ENCODE assay signal across 16 mouse cellular contexts in genomic region chr7:66743377-66743781, GRCm38 (mm10). TPM values are rescaled to one million over a fixed set of nuclear protein-coding genes. Genes with fewer than 3 reads are reported as not detected.
DNase-seq lines count a peak whose midpoint lies in the region; ATAC-seq and TF ChIP-seq lines count a peak whose summit lies in the region.
"Had no signal": no experiment of that assay in that cellular context is flagged by ENCODE, and none has a peak within 500 bp of the region (broad histone marks: within the 10 kb centered on the region; RNA-seq: fewer than 3 reads in every experiment).

TSS of gene Cers3 (plus strand) at chr7:66743504.

- no peaks in the 10 kb centered on the region for H3K36me3 ChIP-seq in embryonic facial prominence, embryonic 13.5 days
- no peaks in the 10 kb centered on the region for H3K36me3 ChIP-seq in stomach, embryonic 15.5 days
- H3K36me3 ChIP-seq in kidney, adult 2 months (ENCODE audit: control insufficient read depth, insufficient read depth, low read length) = no peaks in the 10 kb centered on the region
- no peaks in the 10 kb centered on the region for H3K36me3 ChIP-seq in midbrain, embryonic 13.5 days
- H3K36me3 ChIP-seq: heart, embryonic 13.5 days; hindbrain, embryonic 10.5 days had no signal

- no peak within 1 kb of the TSS for H3K9ac ChIP-seq in embryonic facial prominence, embryonic 13.5 days
- no peak within 1 kb of the TSS for H3K9ac ChIP-seq in stomach, embryonic 15.5 days
- H3K9ac ChIP-seq in midbrain, embryonic 13.5 days (replicated peaks) = no peak within 1 kb of the TSS
- H3K9ac ChIP-seq: heart, embryonic 13.5 days had no signal

- no peaks in the 10 kb centered on the region for H3K27me3 ChIP-seq in embryonic facial prominence, embryonic 13.5 days
- no peaks in the 10 kb centered on the region for H3K27me3 ChIP-seq in stomach, embryonic 15.5 days (replicated peaks)
- no peaks in the 10 kb centered on the region for H3K27me3 ChIP-seq in kidney, adult 2 months (replicated peaks; ENCODE audit: control insufficient read depth, insufficient read depth, low read length)
- H3K27me3 ChIP-seq in midbrain, embryonic 13.5 days = no peaks in the 10 kb centered on the region
- H3K27me3 ChIP-seq: CH12.LX; heart, embryonic 13.5 days had no signal

- TF ChIP-seq POLR2A in lung, adult 2 months (IDR thresholded peaks at IDR 0.05; ENCODE audit: borderline replicate concordance, extremely low read depth, low read depth, low read length) = no peak
- no peak for TF ChIP-seq POLR2A in kidney, adult 2 months (IDR thresholded peaks at IDR 0.05; ENCODE audit: low read depth, low read length)

- TF ChIP-seq CTCF in lung, adult 2 months (IDR thresholded peaks at IDR 0.05; ENCODE audit: insufficient read depth, low read length) = no peak
- TF ChIP-seq CTCF in kidney, adult 2 months (conservative IDR thresholded peaks at IDR 0.05; ENCODE audit: insufficient read depth, insufficient read length, low read depth, low read length) = no peak

- H3K9me3 ChIP-seq in embryonic facial prominence, embryonic 13.5 days = no peaks in the 10 kb centered on the region
- H3K9me3 ChIP-seq in stomach, embryonic 15.5 days = no peaks in the 10 kb centered on the region
- H3K9me3 ChIP-seq in midbrain, embryonic 13.5 days = no peaks in the 10 kb centered on the region
- H3K9me3 ChIP-seq: heart, embryonic 13.5 days; hindbrain, embryonic 10.5 days had no signal

- peak within 1 kb of the TSS; percentile 39 for H3K27ac ChIP-seq in embryonic facial prominence, embryonic 13.5 days
- H3K27ac ChIP-seq in stomach, embryonic 15.5 days = no peak within 1 kb of the TSS
- H3K27ac ChIP-seq in kidney, adult 2 months (ENCODE audit: insufficient read depth, low read depth, low read length) = no peak within 1 kb of the TSS
- no peak within 1 kb of the TSS for H3K27ac ChIP-seq in midbrain, embryonic 13.5 days
- H3K27ac ChIP-seq: heart, embryonic 13.5 days; hindbrain, embryonic 10.5 days; layer of hippocampus, adult 2 months had no signal

- 0 out of 2 replicates have a peak, but pooled peaks cover 3% of the 10 kb centered on the region for H3K4me1 ChIP-seq in embryonic facial prominence, embryonic 13.5 days
- H3K4me1 ChIP-seq in lung, adult 2 months (ENCODE audit: control insufficient read depth, insufficient read depth, low read length) = peaks cover 4% of the 10 kb centered on the region
- H3K4me1 ChIP-seq in stomach, embryonic 15.5 days = 0 out of 2 replicates have a peak, but pooled peaks cover 5% of the 10 kb centered on the region
- no peaks in the 10 kb centered on the region for H3K4me1 ChIP-seq in kidney, adult 2 months (ENCODE audit: control insufficient read depth, insufficient read depth, low read length)
- H3K4me1 ChIP-seq in midbrain, embryonic 13.5 days (replicated peaks) = 0 out of 2 replicates have a peak, but pooled peaks cover 4% of the 10 kb centered on the region

- no peak for ATAC-seq in embryonic facial prominence, embryonic 13.5 days (ENCODE audit: insufficient number of reproducible peaks, insufficient read depth, low FRiP score, low TSS enrichment, low read depth)
- ATAC-seq in stomach, embryonic 15.5 days (ENCODE audit: insufficient read depth, low FRiP score, low read depth) = 0 out of 2 replicates have a peak, but pooled peaks have one; percentile 50
- ATAC-seq in midbrain, embryonic 13.5 days = no peak
- ATAC-seq: forebrain, embryonic 16.5 days had no signal

- DNase-seq in R1 (ENCODE audit: low read depth, low spot score) = peak; percentile 22
- peak; percentile 13 for DNase-seq in lung, adult 2 months
- DNase-seq in kidney, adult 2 months = no peak
- DNase-seq in ovary, postnatal 36 days (ENCODE audit: low spot score) = no peak
- DNase-seq: cerebellum, adult 2 months; thymus, postnatal 4 days had no signal

- H3K4me2 ChIP-seq in embryonic facial prominence, embryonic 13.5 days = peak within 1 kb of the TSS; percentile 20; the same call in 1 of the 2 replicates
- peak within 1 kb of the TSS; percentile 17; the same call in 1 of the 2 replicates for H3K4me2 ChIP-seq in stomach, embryonic 15.5 days
- no peak within 1 kb of the TSS for H3K4me2 ChIP-seq in midbrain, embryonic 13.5 days (replicated peaks)
- H3K4me2 ChIP-seq: heart, embryonic 13.5 days; liver, embryonic 11.5 days had no signal

- peak within 1 kb of the TSS; percentile 20 for H3K4me3 ChIP-seq in embryonic facial prominence, embryonic 13.5 days
- H3K4me3 ChIP-seq in lung, adult 2 months (replicated peaks; ENCODE audit: extremely low read depth, low read depth, low read length) = no peak within 1 kb of the TSS
- peak within 1 kb of the TSS; percentile 13; the same call in 1 of the 2 replicates for H3K4me3 ChIP-seq in stomach, embryonic 15.5 days (replicated peaks)
- no peak within 1 kb of the TSS for H3K4me3 ChIP-seq in kidney, adult 2 months (ENCODE audit: insufficient read depth, low read depth, low read length)
- H3K4me3 ChIP-seq in midbrain, embryonic 13.5 days (replicated peaks) = no peak within 1 kb of the TSS
- H3K4me3 ChIP-seq: erythroblast, embryonic 14.5 days; heart, embryonic 13.5 days; hindbrain, embryonic 10.5 days; layer of hippocampus, adult 2 months had no signal

- 63% methylated on average over 9 of the region's 9 CpGs for WGBS in embryonic facial prominence, embryonic 13.5 days
- 63% methylated on average over 9 of the region's 9 CpGs for WGBS in lung, adult 2 months
- 54% methylated on average over 9 of the region's 9 CpGs for WGBS in stomach, embryonic 15.5 days
- WGBS in kidney, adult 2 months = 73% methylated on average over 9 of the region's 9 CpGs
- WGBS in midbrain, embryonic 13.5 days = 75% methylated on average over 9 of the region's 9 CpGs

RNA-seq across cellular contexts. Expression of gene Cers3, which starts in this region (rescaled TPM):
- polyA plus RNA-seq in embryonic facial prominence, embryonic 13.5 days (2015; fragmentation: Nextera tagmentation; extraction: Ambion mirVana) = 7.3 and 7.8 TPM in 2 replicates
- polyA plus RNA-seq in lung, adult 2 months (2012; rRNA removed) = 0.28 and 9.0 TPM in 2 replicates
- polyA plus RNA-seq in stomach, embryonic 15.5 days (2015; fragmentation: Nextera tagmentation; extraction: Ambion mirVana) = 6.7 and 11.2 TPM in 2 replicates
- 0.20 and 0.27 TPM in 2 replicates for polyA plus RNA-seq in kidney, adult 2 months (2012; rRNA removed)
- polyA plus RNA-seq in midbrain, embryonic 13.5 days (2015; fragmentation: Nextera tagmentation; extraction: Ambion mirVana) = 0.48 and 0.54 TPM in 2 replicates
- polyA plus RNA-seq: erythroblast, embryonic 14.5 days had no signal

Comparison
In these comparisons a context has a peak if more than half of its experiments do, and no peak if none do; other contexts are left out.
1. DNase-seq: peak in R1 (single experiment) and lung, adult 2 months (single experiment); none in kidney, adult 2 months (single experiment) and ovary, postnatal 36 days (single experiment).
2. H3K4me3 ChIP-seq: peak in embryonic facial prominence, embryonic 13.5 days (single experiment) and stomach, embryonic 15.5 days (single experiment); none in lung, adult 2 months (single experiment), kidney, adult 2 months (single experiment) and midbrain, embryonic 13.5 days (single experiment).